22 mouse cellular contexts compared by ENCODE assay signal in genomic region chr10:52130762-52131161, GRCm38 (mm10).
"Had no signal": no experiment of that assay in that cellular context is flagged by ENCODE, and none has a peak within 500 bp of the region (broad histone marks: within the 10 kb centered on the region; RNA-seq: fewer than 3 reads in every experiment).

No protein-coding gene starts in this region.

- H3K9me3 ChIP-seq: lung, embryonic 15.5 days; megakaryocyte, embryonic 14.5 days; midbrain, embryonic 10.5 days; midbrain, embryonic 12.5 days; neural tube, embryonic 13.5 days; neural tube, embryonic 15.5 days; stomach, embryonic 15.5 days had no signal

- ATAC-seq: liver, postnatal 0 days; lung, postnatal 0 days; midbrain, embryonic 16.5 days had no signal

- H3K27ac ChIP-seq: lung, embryonic 15.5 days; macrophage; midbrain, embryonic 10.5 days; midbrain, embryonic 12.5 days; neural tube, embryonic 13.5 days; neural tube, embryonic 15.5 days; stomach, embryonic 15.5 days; stomach, postnatal 0 days had no signal

- H3K36me3 ChIP-seq: lung, embryonic 15.5 days; midbrain, embryonic 10.5 days; midbrain, embryonic 12.5 days; neural tube, embryonic 13.5 days; neural tube, embryonic 15.5 days; stomach, embryonic 15.5 days had no signal

- H3K27me3 ChIP-seq: lung, embryonic 15.5 days; megakaryocyte, embryonic 14.5 days; midbrain, embryonic 12.5 days; neural tube, embryonic 13.5 days; neural tube, embryonic 15.5 days; stomach, embryonic 15.5 days had no signal

- DNase-seq: liver, postnatal 0 days; lung, adult 2 months; lung, postnatal 14 days; lung, postnatal 36 days; midbrain, embryonic 14.5 days; retina, postnatal 1 day; right cerebral cortex, postnatal 14 days; thymus, adult 2 months; thymus, postnatal 25 days; thymus, postnatal 4 days had no signal

- H3K9ac ChIP-seq: liver, postnatal 0 days; lung, embryonic 15.5 days; midbrain, embryonic 12.5 days; neural tube, embryonic 13.5 days; neural tube, embryonic 15.5 days; stomach, embryonic 15.5 days had no signal

- H3K4me1 ChIP-seq: lung, embryonic 15.5 days; midbrain, embryonic 10.5 days; midbrain, embryonic 12.5 days; neural tube, embryonic 13.5 days; neural tube, embryonic 15.5 days; stomach, embryonic 15.5 days had no signal

- H3K4me3 ChIP-seq: lung, embryonic 15.5 days; megakaryocyte, embryonic 14.5 days; midbrain, embryonic 10.5 days; midbrain, embryonic 12.5 days; myocyte; neural tube, embryonic 13.5 days; neural tube, embryonic 15.5 days; stomach, embryonic 15.5 days had no signal

- H3K4me2 ChIP-seq: lung, embryonic 15.5 days; midbrain, embryonic 12.5 days; neural tube, embryonic 13.5 days; neural tube, embryonic 15.5 days; stomach, embryonic 15.5 days had no signal
